Mouse (Mus musculus): Measurements from ENCODE around the gene Eepd1.

Gene Eepd1

DNA sequence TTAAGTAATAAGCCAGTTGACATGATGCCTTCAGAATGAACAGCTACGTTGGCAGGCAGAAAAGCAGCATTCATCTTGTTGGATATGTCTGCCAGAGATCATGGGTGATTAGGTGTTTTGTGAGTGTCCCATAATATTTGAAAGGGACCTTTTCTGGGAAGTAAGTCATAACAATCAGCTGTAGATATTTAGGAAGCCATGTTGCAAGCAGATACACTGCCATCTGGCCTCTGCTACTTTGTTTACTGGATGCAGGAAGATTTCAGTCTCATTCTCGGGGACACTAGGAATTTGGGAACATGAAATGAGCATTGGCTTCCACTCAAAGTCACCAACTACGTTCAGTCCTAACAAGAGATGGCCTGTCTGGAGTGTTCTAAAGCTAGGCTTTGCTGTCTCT lies 54.1 kb downstream of the Eepd1 start:
- DNase-seq (ENCODE audit: low spot score) = no peak

DNA sequence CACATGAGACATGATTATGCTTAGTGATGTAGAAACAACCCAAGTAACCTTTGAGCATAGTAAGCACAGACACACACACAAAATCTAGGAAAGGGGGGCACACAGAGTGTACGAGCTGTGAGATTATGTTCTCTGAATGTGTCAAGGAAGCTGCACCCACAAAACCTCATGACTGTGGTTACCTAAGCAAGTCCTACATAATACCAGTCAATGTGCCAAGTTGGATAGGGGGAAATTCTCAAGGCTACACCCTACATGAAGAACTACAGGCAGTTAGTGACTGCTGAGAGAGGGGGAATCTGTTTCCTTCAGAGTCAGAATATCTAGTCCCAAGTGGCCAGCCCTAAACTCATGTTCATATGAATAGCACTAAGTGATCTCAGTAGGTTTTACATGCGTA lies 58.1 kb downstream of the Eepd1 start:
- no peak for DNase-seq (ENCODE audit: low spot score)

DNA sequence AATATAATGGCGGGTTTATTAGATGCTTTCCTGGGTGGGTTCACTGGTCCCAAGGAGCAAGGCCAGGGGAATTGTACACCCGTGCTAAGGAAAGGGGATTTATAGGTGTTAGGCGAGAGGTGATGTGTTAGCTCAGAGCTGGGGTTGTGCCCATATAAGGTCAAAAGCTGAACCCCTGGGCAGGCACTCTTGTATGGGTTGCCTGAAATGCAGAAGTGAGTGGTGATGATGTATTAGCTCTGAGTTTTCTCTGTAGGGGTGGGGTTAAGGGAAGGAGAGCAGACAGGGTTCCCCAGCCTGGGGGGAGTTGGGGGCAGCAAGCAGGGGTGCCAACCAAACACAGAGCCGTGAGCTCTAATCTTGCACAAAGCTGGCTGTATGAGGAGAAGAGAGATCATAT lies 60.0 kb downstream of the Eepd1 start:
- DNase-seq (ENCODE audit: low spot score) = no peak

DNA sequence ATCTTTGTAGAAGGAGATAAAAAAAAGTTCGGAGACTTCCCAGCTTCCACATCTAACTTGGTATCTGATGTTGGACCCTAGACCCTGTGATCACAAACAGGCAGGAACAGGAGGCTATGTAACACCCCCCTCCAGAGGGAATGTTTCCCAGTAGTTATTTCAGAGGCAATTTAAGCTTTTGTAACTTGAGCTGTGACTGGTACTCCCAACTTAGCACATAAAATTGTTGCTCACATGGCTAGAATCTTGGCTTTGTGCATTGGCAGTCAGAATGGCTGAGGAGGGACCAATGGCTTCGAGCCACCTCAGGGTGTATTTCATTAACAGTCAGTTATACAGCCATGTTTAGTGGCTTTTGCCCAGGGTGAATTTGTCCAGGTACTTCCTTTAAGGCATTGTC lies 63.9 kb downstream of the Eepd1 start:
- no peak for DNase-seq (ENCODE audit: low spot score)

DNA sequence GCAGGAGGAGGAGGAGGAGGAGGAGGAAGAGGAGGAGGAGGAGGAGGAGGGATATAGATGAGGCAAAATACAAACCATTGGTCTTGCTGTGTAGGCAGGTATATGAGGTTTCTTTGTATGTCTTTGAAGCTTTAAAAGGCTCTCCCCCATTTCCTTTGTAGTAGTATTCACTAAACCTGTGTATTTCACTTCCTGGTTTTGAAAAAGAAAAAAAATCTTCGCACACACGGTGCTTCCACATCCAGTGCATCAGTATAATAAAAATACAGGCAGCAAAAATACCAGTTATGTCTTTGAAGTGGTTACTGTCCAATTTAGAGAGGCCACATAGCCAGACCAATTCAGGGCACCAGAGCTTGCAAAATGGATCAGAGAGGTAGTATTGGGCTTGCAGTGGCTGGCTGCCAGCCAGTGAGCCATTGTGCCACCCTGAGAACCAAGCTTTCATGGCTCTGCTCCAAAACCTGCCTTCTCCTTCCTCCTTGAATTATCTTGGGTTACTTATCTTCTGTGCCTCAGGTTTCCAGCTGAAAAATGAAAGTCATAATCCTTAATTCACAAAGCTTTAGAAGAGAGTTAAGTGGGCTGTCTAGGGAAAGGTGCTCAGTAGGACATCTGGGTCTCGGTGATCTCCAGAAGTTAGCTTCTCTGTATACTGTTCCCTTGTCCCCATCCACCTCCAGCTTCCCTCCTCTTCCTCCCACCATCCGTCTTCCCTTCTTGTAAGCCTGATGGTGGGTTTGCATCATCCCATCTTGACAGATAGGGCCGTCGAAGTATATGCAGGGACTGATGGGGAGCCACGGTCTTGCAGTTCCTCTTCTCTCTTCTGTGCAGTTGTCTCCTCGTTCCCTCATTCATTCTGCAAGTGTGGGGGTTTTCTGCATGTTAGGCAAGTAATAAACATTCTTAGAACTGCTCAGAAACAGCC lies 68.0 kb downstream of the Eepd1 start:
- DNase-seq (ENCODE audit: low spot score) = no peak

DNA sequence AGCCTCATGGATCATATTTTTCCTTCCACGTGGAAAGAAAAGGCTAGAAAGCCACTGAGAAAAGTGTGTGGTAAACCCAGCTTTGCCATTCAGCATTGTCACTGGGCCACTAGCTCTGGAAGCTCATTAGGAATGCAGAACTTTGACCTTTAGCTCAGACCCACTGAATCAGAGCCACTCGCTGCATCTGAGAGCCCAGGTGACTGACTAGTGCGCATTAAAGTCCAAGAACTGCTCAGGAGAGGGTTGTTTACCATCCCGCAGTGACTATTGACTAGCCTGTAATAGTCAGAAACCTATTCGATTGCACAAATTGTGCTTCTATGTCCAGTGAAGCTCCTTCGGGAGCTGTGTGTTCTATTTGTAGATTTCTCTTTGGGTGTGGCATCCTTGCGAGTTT lies 68.8 kb downstream of the Eepd1 start:
- DNase-seq (ENCODE audit: low spot score) = no peak

DNA sequence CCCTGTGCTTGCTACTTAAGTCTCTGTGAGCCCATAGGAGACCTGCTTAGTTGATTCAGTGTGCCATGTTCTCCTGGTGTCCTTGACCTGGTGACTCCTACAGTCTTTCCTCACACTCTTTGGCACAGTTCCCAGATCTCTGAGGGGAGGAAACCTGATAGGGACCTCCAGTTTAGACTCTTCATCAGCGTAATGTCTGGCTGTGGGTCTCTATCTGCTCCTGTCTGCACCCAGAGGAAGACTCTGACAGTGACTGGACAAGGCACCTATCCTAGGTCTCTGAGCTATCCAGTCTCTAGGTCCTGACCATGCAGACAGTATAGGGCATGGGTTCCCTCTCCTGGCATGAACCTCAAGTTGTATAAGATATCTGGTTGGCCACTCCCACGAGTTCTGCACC lies 71.2 kb downstream of the Eepd1 start:
- DNase-seq (ENCODE audit: low spot score) = peak; percentile 15

DNA sequence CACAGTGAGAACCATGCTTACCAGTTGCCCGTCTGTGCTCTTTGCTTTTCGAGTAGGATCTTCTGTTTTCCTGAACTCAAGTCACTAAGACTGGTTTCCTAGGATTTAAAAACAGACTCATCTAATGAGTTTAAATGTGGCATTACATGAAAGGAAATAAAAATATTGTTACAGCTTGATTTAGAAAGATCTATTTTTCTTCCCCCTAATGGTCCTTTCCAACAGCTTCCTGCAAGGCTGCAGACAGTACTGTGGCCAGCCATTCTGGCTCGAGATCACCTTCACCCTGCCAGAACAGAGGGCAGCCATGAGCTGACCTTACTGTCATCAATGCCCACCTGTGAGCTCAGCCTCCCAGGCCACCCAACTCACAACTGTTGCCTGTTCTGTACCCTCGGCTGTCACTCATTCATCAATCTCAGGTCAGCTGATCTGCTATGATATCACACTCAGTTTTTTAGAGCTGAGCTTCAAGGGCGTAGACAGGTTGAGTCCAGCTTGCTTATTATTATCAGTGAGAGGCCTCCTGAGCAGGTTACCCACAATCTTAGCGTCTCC lies 73.0 kb downstream of the Eepd1 start:
- no peak for DNase-seq (ENCODE audit: low spot score)

DNA sequence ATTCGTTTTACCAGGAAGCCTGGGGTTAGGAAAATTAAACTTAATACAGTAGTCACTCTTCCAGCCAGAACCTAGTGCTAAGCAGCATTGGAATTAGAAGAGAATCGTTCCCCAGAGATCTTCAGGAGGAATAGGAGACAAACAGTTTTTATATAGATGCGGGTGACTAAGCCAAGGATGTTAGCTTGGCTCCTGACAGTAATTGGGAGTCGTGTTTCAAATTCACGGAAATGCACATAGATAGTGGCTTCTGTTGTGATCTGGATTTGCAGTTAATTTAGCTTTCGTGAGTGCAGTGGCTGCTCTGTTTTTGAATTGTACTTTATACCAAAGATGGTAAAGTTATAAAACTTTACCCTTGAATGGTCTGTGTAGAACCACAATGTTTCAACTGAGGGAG lies 73.9 kb downstream of the Eepd1 start:
- DNase-seq (ENCODE audit: low spot score) = no peak

DNA sequence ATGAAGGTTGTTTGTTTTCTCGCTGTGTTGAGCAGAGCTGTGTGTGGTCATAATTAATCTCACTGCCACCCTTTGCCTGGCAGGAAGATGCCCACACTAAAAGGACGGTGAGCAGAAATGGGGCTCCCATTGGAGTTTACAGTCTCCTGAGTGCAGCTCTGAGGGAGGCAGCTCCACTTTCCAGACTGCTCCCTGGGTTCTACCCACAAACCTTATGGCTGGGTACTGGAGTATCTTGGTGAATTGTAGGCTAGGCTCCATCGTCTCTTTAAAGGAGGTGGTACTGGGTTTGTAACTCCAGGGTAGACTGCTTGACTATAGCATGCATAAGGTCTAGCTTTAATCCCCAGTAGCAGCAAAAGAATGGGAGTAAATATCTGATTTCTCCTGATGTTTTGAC lies 74.7 kb downstream of the Eepd1 start:
- DNase-seq (ENCODE audit: low spot score) = no peak

DNA sequence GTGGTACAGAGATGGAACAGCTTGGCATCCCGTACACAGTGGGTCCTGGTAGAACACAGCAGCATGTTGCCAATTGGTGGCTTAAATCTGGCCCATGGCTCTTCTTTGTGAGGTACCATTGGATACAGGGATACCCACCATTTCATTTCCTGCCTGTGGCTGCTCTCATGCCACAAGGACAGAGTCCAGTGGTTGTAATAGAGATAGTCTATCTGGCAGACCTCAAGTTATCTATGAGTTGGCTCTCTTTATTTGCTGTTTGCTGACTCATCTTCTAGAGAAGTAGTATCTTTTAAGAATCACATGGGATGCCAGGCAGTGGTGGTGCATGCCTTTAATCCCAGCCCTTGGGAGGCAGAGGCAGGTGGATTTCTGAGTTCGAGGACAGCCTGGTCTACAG lies 76.0 kb downstream of the Eepd1 start:
- DNase-seq (ENCODE audit: low spot score) = no peak

DNA sequence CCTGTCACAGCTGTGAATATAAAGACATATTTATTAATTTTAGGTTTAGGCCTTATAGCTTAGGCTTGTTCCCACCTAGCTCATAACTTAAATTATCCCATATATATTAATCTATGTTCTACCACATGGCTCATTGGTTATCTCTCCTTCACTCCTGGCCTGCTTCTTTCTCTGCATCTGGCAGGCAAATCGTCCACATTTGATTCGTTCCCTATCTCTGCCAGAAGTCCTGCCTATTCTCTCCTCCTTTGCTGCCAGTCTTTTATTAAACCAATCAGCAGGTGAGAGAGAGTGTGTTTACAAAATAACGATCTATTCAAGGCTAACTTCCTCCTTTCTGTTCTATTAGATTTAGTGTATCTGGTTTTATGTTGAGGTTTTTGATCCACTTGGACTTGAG lies 77.5 kb downstream of the Eepd1 start:
- no peak for DNase-seq (ENCODE audit: low spot score)

DNA sequence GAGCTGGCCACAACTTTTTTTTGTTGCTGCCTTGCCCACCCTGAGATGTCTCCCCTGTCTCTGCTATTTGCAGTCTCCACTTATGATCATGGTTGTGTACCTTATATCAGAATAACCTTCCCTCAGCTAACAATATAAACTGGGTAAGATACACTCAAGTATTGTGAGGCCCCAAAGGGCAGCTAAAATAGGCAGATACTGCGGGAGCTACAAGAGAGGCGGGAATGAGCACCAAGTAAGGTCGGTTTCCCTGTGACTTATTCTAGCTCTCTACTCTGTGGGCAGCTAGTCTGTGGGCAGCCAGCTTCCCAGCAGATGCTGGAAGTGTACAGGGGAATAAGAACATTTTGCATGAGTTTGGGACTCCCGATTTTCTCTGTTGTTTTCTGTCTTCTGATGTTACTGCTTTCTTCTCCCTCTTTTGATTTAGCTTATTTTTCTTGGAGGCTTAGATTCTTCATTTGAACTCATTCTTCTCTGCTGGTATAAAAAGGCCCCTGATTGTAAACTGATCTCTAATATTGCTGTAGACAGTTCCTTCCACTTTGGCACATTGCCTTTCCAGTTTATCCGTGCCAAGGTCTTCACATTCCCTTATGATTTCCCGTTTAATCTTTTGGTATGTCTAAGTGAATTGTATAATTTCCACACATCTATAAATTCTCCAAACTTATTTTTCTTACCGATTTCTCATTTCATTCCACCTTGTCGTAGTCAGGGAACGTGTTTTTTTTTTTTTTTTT lies 78.8 kb downstream of the Eepd1 start:
- no peak for DNase-seq (ENCODE audit: low spot score)

DNA sequence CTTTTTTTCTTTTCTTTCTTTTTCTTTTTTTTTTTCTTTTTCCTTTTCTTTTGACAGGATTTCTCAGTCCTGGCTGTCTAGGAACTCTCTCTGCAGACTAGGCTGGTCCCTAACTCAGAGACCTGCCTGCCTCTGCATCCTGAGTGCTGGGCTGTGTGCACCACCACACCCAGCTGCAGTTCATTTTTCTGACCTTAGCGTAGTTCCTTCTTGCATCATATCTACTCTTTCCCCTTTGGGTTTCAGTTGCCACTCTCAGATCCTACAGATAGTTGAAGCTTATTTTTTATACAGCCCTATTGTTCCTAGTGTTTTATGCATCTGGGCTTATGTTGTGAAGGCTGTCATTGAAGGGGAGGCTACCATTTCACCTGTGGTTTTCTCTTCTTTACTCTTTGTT lies 79.8 kb downstream of the Eepd1 start:
- no peak for DNase-seq (ENCODE audit: low spot score)

DNA sequence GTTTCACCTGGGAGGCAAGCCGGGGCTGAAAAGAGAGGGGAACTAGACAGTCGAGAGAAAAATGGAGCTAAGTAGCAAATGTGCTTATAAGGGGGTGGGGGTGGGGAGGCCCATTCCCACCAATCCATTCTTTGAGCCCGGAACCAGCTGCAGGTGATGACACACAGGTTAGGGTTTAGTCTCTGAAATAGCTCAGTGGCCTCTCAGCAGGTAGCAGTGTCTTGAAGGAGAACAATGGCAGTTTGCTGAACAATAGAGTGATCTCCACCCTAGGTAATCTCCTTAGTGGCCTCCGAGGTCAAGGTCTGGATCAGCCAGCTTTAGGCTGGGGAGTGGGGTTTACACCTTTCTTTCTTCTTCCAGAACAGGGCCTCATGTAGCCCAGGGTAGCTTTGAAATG lies 82.5 kb downstream of the Eepd1 start:
- DNase-seq (ENCODE audit: low spot score) = no peak

DNA sequence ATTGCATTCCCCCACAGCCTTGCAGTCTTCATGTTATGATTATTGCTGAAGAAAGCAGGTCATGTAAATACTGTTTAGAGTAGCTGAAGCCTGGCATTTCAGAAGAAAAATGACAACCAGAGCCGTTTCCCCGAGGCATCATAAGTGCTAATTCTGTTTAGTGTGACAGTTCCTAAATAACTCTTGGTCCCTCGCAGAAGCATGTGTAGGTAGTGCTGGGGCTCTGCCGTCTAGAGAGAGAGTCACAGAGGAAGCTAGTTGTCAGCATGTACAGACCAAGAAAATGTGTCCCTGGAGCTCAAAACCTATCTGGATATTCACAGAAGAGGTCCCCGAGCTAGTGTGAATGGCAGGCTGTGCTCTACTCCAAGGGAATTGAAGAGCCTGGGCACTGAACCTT lies 85.7 kb downstream of the Eepd1 start:
- DNase-seq (ENCODE audit: low spot score) = no peak

DNA sequence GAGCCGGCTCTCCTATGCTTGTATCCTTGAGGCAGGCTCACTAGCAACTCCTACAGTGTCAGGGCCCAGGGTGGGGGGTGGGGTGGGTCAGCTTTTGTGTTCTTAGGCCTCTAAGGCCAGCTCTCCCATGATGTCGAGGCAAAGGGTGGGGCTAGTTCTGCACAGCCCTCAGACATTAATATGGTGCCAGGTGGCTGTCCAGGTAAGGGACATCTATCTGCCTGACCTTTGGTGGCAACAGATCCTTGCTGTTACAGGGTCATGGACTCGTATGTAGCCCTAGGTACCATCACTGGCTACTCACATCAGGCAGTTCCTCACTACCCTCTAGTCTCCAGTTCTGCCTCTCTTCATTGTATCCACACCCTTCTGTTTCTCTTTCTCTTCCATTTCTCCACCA lies 87.4 kb downstream of the Eepd1 start:
- no peak for DNase-seq (ENCODE audit: low spot score)

DNA sequence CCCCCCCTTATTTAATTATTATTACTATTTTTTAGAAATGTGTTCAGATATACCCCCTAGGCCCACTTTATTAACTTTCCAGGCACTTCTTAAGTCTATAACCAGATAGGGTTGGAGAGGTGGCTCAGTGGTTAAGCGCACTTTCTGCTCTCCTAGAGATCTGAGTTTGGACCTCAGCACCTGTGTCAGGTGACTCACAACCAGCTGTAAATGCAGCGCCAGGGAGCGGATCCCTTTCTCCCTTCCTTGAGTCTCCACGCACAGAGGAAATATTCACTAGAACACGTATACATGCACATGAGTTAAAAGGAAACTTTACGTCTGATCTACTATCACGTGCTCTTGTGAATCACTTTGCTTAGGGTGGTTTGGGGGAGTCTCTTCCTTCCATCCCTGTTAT lies 88.7 kb downstream of the Eepd1 start:
- DNase-seq (ENCODE audit: low spot score) = no peak

DNA sequence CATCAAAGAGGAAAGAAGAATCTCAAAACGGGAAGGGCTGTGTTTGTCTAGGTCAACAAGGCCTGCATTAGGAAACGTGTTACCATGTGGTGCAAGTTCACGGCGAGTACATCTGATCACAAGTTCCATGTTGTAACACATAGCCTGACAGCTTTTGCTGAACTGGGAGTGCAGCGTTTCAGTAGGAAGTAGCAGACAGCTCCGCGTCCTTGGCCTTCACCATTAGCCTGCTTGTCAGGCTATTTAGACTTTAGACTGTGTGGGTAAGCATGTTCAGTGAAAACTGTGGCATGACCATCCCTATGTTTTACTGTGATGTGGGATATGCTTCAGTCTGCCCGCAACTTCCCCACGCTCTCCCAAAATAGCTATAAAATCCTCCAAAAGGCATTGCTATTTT lies 89.1 kb downstream of the Eepd1 start:
- no peak for DNase-seq (ENCODE audit: low spot score)

DNA sequence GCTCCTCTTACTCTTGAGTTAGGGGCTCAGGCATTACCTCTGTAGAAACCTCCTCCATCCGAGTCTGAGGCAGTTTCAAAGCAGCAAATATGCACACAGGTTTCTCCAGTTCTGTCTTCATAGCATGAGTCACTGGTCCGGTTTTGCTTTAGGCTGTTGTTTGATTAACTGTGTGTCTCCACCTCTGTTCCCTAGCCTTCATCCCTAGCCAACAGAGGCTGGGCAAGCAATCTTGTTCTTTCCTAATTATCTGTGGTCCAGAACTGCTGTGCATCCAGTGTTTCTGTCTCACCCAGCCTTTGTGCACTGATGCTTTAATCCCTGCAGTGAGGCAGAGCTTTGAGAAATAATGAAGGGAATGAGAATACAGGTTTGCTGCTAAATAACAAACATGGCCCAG lies 90.0 kb downstream of the Eepd1 start:
- no peak for DNase-seq (ENCODE audit: low spot score)

DNA sequence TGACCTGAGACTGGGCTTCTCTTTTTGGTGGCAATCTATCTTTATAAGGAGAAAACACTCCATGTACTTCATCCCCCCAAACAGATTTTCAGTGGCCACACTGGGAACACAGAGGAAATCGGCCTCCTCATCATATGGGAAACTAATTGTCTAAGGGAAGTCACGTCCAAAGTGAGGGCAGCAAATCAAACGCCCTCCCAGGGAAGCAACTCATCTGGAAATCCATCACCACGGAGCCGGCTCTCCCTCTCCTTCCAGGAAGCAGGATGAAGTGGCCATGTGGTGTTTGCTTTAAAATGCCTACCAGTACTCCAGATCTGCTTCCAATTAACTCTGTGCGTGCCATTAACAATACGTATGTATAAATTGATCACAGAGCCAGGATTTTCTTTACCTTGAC lies 92.4 kb downstream of the Eepd1 start:
- no peak for DNase-seq (ENCODE audit: low spot score)

DNA sequence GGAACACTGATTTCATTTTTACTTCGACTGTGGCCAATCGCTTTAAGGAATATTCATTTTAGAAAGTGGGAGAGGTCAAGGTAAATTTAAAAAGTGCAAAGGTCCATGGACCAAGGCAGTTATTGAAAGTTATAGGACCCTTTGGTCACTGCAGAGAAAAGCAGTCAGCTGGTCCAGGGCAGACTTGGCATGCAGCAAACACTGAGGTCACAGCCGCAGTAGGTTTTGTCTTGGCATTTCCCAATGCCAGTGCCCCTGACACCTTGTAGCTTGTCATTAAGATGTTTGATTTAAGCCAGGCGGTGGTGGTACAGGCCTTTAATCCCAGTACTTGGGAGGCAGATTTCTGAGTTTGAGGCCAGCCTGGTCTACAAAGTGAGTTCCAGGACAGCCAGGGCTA lies 92.8 kb downstream of the Eepd1 start:
- DNase-seq (ENCODE audit: low spot score) = no peak

Data from ovary, adult 18-20 months (tissue).